Mouse (Mus musculus) left cerebral cortex, postnatal 10 days (tissue): ENCODE measurements at regions not wholly inside any gene's neighbourhood (a gene's known extent, or its start where the extent isn't known, plus 50 kb on each side); places are given as distances from the start of the nearest gene placed in this dataset.

Source experiments
- DNase-seq, 2 experiments: peaks; one replicate each; pipeline ENCODE4 v3.0.0; 2021 to 2022; ENCODE audit warnings: low spot score in 2 of 2, mixed read lengths in 1 of 2; ENCODE audit errors: extremely low spot score in 1 of 2
- intact Hi-C: fragments of 180-260 bp; cut with DNase I; formaldehyde crosslinking; loops from one replicate; pipeline ENCODE4 v1.15.1; 2025

DNA sequence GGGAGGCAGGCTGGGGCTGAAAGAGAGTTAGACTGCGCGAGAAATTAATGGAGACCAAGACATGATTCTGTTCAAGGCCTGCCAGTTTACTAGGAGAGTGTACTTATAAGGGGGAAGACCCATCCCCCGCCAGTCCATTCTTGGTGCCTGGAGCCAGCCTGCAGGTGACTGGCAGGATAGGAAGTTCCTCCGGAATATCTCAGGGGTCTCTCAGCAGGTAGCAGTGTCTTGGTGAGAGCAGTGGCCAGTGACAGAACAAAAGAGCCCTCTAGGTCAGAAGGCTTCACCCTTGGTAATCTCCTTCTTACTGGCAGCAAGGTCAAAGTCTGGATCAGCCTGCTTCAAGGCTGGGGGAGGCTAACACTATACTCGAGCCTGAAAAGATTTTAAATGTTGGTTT is 83.7 kb upstream of the Zfp804b start:
- intact Hi-C loops: no loop called here
- DNase-seq: no peak

DNA sequence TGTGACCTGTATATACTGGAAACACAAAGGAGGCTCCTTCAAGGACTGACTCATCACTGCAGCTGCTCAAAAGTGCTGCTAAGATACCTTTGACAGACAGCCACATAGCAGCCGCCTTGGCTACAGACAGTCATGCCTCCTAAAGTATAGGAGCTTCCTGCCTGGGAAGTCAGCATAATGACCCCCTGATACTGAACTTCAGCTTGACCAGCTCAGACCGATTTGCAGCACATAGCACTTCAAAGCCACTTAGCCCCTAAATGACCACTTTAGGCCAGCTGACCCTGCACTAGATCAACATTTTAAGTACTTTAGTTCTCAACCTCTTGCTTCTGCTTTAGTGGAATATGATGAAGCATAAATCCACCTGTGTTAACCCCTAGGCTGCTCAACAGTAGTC is 91.9 kb upstream of the Zfp804b start:
- intact Hi-C loops: no loop called here
- DNase-seq: no peak

DNA sequence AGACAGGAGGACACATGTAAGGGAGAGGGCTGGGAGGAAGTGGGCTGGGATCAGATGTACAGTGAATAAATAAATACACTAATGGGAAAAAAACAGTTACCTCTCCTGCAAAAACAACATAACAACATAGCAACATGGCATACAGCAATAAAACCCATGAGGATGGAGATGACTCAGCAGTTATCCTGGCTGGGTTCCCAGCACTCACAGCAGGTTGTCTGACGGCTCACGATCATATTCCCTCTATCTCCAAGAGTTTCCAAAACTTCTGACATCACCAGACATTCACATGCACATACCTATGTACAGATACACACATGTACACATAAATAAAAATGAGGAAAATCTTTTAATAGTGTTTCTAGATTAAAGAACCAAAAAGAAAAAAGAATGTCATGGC is 103.4 kb upstream of the Zfp804b start:
- intact Hi-C loops: no loop called here
- DNase-seq: no peak

DNA sequence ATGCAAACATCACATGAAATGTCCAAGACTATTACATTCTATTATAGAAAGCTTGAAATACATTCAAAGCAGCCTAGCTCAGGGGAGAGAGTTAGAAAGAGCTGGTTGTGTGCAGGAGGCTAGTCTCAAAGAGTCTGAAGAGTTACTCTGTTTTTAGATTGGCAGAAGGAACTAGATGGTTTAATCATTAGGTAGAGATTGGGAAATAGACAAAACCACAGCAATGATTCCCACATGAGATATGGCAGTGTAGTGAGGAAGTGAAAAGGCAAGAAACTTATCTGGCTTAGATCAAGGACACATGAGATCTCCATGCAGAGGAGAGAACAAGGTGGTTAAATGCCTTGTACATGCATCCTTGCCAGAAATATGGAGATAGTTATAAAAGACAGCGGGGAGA is 110.3 kb upstream of the Zfp804b start:
- DNase-seq: no peak
- intact Hi-C loops: no loop called here

DNA sequence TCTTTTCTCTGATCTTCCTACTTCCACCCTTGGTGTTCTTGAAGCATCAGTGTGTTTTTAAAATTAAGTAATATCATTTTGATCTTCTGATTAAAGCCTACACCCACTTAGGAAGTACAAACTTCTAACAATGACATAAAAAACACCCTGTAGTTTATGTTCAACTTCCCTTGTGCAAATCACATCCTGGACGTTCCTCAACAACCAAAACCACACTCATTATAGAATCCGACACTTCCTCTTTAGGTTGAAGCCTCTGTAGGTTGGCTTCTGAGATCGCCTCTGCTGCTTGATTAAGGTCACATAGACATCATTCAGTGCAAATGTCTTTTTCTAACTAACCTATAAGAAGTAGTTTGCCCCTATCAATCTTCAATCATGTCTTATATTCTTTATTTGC is 112.5 kb upstream of the Zfp804b start:
- DNase-seq: no peak
- intact Hi-C loops: no loop called here

DNA sequence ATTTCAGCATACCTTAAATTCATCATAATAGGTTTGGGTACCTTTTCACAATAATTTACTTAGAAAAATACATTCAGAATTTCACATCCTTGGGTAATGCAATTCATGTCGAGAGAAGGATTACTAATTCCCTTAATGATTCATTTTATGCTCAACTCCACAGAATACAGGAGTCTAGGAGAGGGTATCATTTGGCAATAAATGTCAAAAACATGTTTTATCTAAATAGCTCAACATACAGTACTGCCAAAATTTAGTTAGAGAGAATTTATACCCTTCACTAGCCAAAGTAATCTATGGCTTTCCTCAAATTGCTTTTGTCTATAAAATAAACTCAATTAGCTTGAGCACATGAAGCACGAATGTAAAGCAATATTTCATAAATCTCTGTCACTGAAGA is 144.6 kb upstream of the Zfp804b start:
- intact Hi-C loops: no loop called here
- DNase-seq: no peak

DNA sequence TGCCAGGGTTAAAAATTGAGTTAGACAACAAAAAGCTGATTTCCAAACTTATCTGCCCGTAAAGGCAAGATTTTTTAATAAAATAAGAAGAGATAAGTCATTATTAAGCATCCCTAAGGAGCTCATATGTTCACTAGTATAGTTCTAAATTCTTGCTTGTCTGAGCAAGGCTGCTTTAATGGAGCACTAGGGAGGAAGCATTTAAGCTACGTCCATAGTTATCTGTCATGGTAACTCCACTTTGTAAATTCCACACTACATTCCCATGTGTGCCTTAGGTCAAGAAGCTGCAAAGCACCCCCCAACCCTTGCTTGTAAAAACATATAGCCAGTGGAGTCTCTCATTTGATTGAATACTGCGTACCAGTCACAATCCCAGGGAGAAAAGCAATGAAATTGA is 145.0 kb upstream of the Zfp804b start:
- no peak for DNase-seq
- intact Hi-C loops: no loop called here

DNA sequence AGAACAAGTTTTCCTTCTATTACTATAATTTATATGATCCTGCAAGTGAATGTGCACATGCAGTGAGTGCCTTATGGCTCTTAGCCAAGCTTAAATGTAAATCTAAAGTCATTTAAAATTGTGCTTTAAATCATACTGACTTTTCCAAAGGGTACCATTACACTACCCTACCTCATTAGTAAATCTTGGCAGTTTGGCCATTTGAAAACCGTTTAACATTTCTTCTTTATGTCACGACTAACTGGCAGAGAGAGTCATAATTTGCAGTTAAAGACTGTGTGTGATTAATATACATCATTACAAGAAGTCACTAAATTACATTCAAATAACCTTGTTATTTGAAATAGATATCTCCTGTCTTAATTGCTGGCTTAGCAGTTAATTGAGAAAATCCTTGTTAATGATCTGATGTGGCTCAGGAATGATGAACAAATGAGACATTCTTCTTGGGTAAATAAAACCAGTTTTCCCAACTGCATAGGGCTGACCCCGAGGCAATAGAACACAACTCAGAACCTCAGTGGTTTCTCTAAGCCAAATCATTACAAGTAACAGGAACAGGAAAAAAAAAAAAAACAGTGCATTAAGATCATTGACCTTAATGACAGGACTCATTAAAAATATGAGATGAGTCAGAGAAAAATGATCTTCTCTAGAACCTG is 173.1 kb upstream of the Zfp804b start:
- intact Hi-C loops: no loop called here
- no peak for DNase-seq

DNA sequence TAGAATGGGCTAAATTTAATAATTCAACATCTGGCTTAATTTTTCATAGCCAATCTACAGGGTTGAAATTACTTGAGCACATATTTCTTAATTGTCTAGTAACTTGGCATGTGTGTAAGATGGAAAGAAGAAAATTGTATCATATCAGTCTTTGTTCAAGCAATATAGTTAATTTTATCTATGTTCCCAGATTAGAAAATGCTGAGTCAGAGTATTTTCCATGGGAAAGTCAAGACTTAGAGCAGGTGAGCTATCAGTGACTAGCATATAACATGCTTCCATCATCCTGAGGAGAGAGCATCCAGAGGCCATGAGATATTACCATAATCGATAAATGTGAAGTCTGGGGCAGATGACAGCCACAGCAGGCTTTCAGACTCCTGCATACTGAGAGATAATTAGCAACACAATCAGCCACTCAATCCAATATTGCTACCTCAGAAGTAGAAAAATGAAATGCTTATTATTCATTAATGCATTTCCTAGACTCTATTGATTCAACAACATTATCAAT is 188.2 kb upstream of the Zfp804b start:
- DNase-seq: no peak

DNA sequence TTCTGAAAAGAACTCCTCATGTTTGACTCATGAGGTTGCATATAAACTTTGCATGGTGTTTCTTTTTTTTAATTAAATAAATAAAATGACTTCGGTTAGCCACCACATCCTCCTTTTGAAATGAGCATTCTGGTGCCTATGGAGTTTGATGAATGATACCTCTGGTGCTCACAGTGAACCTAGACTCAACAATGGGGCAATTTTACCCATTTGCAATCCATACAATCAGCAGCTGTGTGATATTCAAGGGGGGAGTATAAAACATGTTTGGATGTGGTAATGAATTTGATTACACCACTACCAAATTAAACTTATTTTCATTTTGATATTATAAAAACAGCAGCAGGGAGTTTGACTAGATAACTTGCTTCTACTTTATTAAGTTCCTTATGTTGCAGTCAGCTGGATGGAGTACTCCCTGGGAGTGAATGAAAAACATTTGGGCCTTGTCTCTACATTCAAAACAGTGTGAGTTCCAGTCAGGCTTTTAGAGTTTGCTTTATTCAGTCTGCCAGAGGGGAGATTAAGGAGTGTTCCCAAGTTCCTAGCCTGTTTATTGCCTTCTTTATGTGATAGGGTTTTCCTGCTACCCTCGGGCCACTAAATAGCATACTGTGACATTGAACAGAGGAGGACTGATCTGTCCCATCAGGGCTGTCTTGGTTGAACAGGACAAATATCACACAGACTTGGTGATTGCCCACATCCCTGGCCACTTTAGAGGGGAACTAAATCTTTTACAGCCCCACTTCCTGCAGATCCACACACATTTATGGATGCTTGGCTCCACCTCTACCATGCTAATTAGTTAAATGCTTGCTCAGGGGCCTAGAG is 195.5 kb upstream of the Zfp804b start:
- no peak for DNase-seq
- intact Hi-C loops: no loop called here

More for the DNA sequence above, 188.2 kb upstream of the Zfp804b start:
- intact Hi-C loops: no loop called here

DNA sequence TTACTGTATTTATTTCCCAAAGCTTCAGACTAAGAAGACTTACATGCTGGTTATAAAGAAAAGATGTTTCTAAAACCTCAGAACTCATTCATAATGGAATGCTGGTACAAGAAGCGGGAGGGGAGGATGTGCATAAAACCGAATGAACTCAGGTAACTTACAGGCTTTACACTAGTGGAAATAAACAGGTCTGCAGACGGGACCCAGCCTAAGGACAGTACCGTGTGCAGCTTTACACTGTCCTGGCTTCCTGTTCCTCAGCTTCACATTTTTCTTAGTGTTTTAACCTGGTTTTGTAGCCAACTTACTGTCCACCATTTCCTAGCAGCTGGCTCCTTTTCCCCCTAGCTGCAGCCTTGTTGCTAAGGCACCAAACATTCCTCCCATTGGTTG is 196.1 kb upstream of the Zfp804b start:
- intact Hi-C loops: no loop called here
- DNase-seq: no peak

DNA sequence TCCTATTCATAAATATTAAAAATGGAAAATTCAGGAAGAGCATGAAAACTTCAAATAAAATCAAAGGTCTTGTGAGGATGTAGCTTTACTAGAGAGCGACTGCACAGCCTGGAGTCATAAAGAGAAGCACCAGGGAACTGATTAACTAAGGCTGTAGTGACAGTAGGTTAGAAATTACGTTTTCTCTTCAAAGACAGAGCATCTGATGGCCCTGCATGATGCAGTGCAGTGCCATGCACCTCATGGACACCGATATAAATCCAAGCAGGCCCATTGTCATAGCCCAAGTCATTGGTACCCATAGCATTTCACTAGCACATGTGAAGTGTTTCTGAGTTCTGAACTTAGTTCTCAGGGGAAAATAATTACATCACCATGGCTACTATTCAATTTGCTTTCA is 199.3 kb upstream of the Zfp804b start:
- no peak for DNase-seq
- intact Hi-C loops: no loop called here

DNA sequence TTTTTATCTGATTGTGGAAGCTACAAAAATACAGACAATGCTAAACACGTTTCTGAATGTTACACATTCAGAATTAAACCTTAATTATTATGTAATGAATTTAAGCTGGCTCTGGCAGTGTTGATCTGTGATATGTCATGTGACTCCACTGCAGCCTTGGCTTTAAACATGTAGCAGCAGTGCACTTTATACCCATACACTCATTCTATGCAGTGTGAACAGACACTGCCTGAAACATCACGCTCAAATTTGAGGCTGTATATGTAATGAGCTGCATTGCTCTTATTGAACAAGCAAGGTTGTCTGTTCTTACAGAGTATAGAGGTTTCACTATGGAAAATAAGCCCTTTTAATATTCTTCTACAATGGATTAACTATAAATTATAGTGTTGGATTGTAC is 235.9 kb upstream of the Zfp804b start:
- no peak for DNase-seq
- intact Hi-C loops: no loop called here

DNA sequence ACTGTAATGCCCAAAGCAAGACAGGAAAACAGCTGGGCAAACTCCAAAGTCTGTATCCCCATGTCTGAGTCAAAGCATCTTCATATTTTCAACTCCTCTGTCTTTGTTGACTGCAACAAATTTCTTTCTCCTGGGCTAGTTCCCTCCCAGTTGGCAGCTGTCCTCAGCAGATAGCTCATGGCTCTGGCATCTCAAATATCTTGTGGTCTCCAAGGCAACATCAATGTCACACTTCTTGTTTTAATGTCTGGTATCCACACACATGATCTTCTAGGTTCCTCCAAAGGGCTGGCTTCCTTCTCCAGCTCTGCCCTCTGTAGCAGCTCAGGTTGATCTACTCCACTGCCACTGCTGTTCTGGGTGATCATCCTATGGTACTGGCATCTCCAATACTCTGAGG is 242.0 kb upstream of the Zfp804b start:
- intact Hi-C loops: no loop called here
- DNase-seq: no peak

DNA sequence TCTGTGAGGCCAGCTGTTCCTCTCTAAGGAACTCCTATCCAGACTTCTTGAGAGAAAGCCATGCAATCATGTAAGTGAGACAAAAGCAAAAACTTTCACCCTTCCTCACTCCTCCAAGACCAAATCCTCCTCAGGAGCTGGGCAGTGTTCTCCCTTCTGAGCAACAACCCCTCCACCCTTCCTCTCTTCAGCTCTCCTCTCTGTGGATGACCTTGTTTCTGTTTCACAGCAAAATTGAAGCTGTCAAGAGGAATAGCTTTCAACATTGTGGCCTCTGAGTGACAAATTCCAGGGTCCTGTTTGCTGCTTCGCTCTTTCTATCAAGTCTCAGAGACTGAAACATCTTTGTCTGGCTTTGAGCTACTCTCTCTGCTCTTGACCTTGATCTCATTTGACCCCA is 255.9 kb upstream of the Zfp804b start:
- intact Hi-C loops: no loop called here
- DNase-seq: no peak

DNA sequence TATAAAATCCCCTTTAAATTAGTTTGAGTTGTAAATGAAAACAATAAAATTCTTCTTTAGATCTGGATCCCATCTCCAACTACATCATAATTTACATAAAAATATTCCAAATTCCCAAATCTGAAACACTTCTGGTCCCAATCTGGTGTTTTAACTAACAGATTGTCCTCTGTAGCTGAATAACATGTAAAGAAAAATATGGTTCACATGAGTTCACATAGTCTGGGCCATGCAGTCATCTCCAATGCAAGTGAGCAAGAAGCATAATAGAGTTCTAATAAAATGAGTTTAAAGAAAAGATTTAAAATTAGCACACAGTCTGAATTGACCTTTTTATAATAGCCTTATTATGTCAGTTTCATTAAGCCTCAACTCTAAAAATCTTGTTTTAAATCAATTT is 263.0 kb upstream of the Zfp804b start:
- no peak for DNase-seq
- intact Hi-C loops: no loop called here

DNA sequence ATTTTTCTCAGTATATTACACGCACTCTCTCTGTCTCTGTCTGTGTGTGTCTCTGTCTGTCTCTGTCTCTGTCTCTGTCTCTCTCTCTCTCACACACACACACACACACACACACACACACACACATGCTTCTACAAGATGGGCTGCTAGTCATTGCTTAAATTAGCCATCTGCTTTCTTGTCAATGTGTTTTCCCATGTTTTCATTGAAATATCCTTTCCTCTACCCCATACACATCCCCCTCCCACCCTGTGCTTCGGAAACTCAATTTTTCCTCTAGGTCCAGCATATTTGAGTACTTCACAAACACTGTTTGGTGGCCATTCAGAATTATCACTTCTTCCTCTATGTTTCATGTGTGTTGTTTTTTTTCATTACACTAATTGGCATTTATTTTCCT is 263.4 kb upstream of the Zfp804b start:
- no peak for DNase-seq
- intact Hi-C loops: no loop called here

DNA sequence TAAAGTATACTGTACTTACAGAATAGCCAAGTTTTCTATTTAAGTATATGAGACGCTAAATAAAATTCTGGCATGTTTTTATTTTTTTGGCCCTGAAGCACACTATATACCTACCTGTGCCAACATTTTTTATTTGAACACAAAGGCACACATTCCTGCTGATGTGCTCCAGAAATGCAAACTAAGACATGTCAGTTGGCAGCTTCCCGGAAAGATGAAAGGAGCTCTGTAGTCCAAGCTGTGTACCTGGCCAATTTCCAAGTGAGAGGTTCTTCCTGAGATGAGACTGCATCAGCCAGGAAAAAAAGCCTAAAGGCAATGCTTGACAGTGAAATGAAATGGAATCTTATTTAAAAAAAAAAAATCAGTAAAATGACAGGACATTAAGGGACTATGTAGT is 305.0 kb upstream of the Steap4 start:
- peak; percentile 18 to 36 for DNase-seq
- intact Hi-C loops: no loop called here

DNA sequence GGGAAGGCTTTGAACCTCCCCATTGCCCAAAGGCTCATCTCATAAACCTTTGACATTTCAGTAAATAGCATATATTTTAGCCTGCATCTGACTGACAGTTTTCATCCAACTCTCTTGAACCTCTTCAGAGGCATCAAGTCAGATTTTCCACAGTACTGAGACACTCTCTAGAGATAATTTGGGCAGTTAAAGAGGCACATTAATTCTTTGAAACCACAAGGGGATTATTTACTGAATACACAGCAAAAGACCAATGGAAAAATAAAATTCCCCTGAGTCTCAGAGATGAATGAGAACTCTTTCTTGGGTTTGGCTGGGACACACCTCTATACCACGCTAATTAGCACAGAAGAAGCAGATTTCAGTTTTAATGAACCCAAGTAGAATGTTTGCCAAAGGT is 258.5 kb upstream of the Steap4 start:
- DNase-seq: no peak
- intact Hi-C loops: no loop called here

DNA sequence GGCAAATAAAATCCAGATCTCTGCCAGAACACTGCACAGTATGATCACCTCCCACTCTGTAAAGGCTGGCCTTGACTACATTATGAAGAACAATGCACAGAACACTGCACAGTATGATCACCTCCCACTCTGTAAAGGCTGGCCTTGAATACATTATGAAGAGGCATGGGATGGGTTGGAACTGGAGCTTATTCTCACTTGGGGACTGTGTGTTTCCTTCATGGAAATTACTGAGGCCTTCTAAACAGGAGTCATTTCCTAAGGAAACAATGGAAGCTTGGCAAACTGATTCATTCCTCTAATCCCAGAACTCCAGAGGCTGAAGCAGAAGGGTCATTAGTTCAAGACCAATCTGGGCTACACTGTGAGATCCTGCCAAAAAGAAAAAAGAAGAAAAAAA is 240.7 kb upstream of the Steap4 start:
- intact Hi-C loops: no loop called here
- DNase-seq: no peak

DNA sequence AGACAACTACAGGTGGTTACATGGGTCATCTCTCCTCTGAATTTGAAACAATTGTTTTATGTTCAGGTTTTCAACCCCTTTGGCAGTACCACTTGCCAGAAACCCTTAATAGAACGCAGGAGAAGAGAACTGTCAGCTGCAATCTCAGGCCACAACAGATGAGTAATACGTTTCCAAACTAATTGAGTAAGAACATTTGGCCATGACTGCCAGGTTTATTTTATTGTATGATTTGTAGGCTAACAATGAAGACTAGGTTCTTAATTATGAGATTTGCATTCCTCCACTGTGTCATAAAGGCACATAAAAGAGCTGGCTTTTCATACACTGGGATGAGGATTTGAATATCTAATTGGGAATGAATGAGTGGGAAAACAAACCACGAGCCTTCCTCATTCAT is 240.2 kb upstream of the Steap4 start:
- intact Hi-C loops: no loop called here
- no peak for DNase-seq
